Mouse (Mus musculus) liver, embryonic 13.5 days (tissue): ENCODE measurements around the gene Tufm. TPM values are rescaled to one million over a fixed set of nuclear protein-coding genes. Genes with fewer than 3 reads are reported as not detected.

Source experiments
- ATAC-seq: fragments of 200-750 bp; cut with Nextera tagmentation; 2 replicates; pipeline ENCODE4 v1.8.0; 2017; ENCODE audit warnings: low read depth, mild to moderate bottlenecking, moderate number of reproducible peaks, moderate library complexity
- DNase-seq: peaks from one replicate; pipeline ENCODE4 v3.0.0; 2022
- H3K27ac ChIP-seq: fragments of 300-500 bp; sonication (generic); 2 replicates; pipeline ENCODE4 v1.5.1; 2015; ENCODE audit warnings: moderate library complexity, mild to moderate bottlenecking, inconsistent platforms
- H3K27me3 ChIP-seq: fragments of 300-500 bp; sonication (generic); 2 replicates; pipeline ENCODE4 v1.6.1; 2015; ENCODE audit warnings: mild to moderate bottlenecking, inconsistent platforms
- H3K36me3 ChIP-seq: fragments of 300-500 bp; sonication (generic); 2 replicates; pipeline ENCODE4 v1.6.1; 2015; ENCODE audit warnings: mild to moderate bottlenecking, inconsistent platforms
- H3K4me1 ChIP-seq: fragments of 300-500 bp; sonication (generic); replicated peaks from 2 replicates; pipeline ENCODE4 v1.6.1; 2015; ENCODE audit warnings: inconsistent platforms
- H3K4me2 ChIP-seq: fragments of 300-500 bp; sonication (generic); 2 replicates; pipeline ENCODE4 v1.6.1; 2015; ENCODE audit warnings: inconsistent platforms, mild to moderate bottlenecking, moderate library complexity
- H3K4me3 ChIP-seq: fragments of 300-500 bp; sonication (generic); replicated peaks from 2 replicates; pipeline ENCODE4 v1.5.1; 2015; ENCODE audit warnings: mild to moderate bottlenecking, inconsistent platforms
- H3K9ac ChIP-seq: fragments of 300-500 bp; sonication (generic); 2 replicates; pipeline ENCODE4 v1.6.1; 2015; ENCODE audit warnings: mild to moderate bottlenecking, inconsistent platforms
- H3K9me3 ChIP-seq: fragments of 300-500 bp; sonication (generic); replicated peaks from 2 replicates; pipeline ENCODE4 v1.6.1; 2016; ENCODE audit warnings: inconsistent platforms
- WGBS: fragments of 180-500 bp; shearing (Covaris S2); methylation state at CpG from one replicate; pipeline ENCODE4 v1.1.7; 2015; ENCODE audit not compliant: insufficient replicate concordance; 5-methylcytosine and 5-hydroxymethylcytosine counted together
- polyA plus RNA-seq: library from polyadenylated mRNA; unstranded; fragments of >200 nt; fragmentation: Nextera tagmentation; extraction: Ambion mirVana; gene quantifications from 2 replicates; pipeline ENCODE4 v1.2.1, GENCODE M21; 2015

Gene Tufm
- polyA plus RNA-seq, 1 experiment from 2014 or later, result 111 TPM

- peaks cover 31% of the 10 kb centered on the region for H3K4me1 ChIP-seq
- H3K27ac ChIP-seq, result peak overlapping the region; percentile 100
- peak overlapping the region; percentile 100 for H3K9ac ChIP-seq
- peaks cover 41% of the 10 kb centered on the region for H3K36me3 ChIP-seq
- H3K4me3 ChIP-seq, result peak overlapping the region; percentile 99
- DNase-seq, result peak; percentile 92
- no peaks in the 10 kb centered on the region for H3K9me3 ChIP-seq
- WGBS, result under 1% methylated on average over 54 of the region's 57 CpGs
- H3K27me3 ChIP-seq, result no peaks in the 10 kb centered on the region
- H3K4me2 ChIP-seq, result peak overlapping the region; percentile 82
- ATAC-seq, result peak; percentile 81
Measured at GRCm38 (mm10) chr7:126502023-126502741, 15.0 kb downstream of the Tufm start.

DNA sequence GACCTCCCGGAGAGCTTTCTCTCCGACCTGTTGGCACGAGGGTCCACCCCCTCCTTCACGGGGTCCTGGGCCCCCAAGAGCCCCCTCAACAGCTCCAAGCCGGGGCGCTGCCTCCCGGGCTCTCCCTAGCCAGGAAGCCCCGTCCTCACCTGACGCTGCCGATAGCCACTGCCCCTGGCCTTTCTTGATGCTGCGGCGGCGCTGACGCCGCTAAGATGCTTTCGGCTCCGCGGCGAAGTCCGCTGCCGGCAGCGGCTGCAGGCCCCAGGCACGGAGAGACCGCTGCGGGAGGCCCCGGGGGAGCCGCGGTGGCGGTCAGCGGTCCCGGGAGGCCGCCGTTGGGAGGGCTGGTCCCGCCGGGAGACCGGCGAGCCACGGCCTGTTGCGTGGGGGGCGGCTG, 15.6 kb downstream of the Tufm start:
- Histone ChIP-seq H3K4me3 (peak overlapping the region; percentile 99), H3K36me3 (peaks cover 36% of the 10 kb centered on the region), H3K27me3 (no peaks in the 10 kb centered on the region), H3K9me3 (no peaks in the 10 kb centered on the region), H3K9ac (peak overlapping the region; percentile 100), H3K4me2 (peak overlapping the region; percentile 82), H3K4me1 (peaks cover 31% of the 10 kb centered on the region), H3K27ac (peak overlapping the region; percentile 100)
- under 1% methylated on average over 40 of the region's 40 CpGs for WGBS
- ATAC-seq (no peak), DNase-seq (no peak)

GRCm38 (mm10) chr7:126503273-126503878, 16.2 kb downstream of the Tufm start, which contains the start of gene Atxn2l:
Atxn2l (minus strand) TSS chr7:126503437.
- Histone ChIP-seq H3K27me3 (no peaks in the 10 kb centered on the region), H3K9me3 (no peaks in the 10 kb centered on the region), H3K36me3 (peaks cover 29% of the 10 kb centered on the region), H3K4me1 (peaks cover 26% of the 10 kb centered on the region), H3K4me3 (peak within 1 kb of the TSS; percentile 99), H3K27ac (peak within 1 kb of the TSS; percentile 100), H3K4me2 (peak within 1 kb of the TSS; percentile 82), H3K9ac (peak within 1 kb of the TSS; percentile 100)
- DNase-seq (peak; percentile 96), ATAC-seq (peak; percentile 80)
- WGBS, result under 1% methylated on average over 67 of the region's 72 CpGs

GRCm38 (mm10) chr7:126504913-126505312, 17.8 kb downstream of the Tufm start:
- no peak for ATAC-seq
- Histone ChIP-seq H3K27me3 (no peaks in the 10 kb centered on the region), H3K4me3 (no peak overlapping the region), H3K27ac (no peak overlapping the region), H3K4me2 (no peak overlapping the region), H3K4me1 (peaks cover 22% of the 10 kb centered on the region), H3K9ac (no peak overlapping the region), H3K9me3 (no peaks in the 10 kb centered on the region), H3K36me3 (peaks cover 14% of the 10 kb centered on the region)
- 65% methylated on average over 2 of the region's 2 CpGs for WGBS
- DNase-seq, result no peak

- DNase-seq, result no peak
- H3K9me3 ChIP-seq, result no peaks in the 10 kb centered on the region
- H3K4me2 ChIP-seq, result no peak overlapping the region
- H3K36me3 ChIP-seq, result no peaks in the 10 kb centered on the region
- H3K9ac ChIP-seq, result no peak overlapping the region
- WGBS, result 72% methylated on average over 8 of the region's 8 CpGs
- H3K27ac ChIP-seq, result no peak overlapping the region
- no peak overlapping the region for H3K4me3 ChIP-seq
- 0 out of 2 replicates have a peak, but pooled peaks cover 7% of the 10 kb centered on the region for H3K27me3 ChIP-seq
- peaks cover 7% of the 10 kb centered on the region for H3K4me1 ChIP-seq
- no peak for ATAC-seq
Measured at GRCm38 (mm10) chr7:126507126-126507778, 20.1 kb downstream of the Tufm start.

GRCm38 (mm10) chr7:126511287-126511686, 24.1 kb downstream of the Tufm start:
- no peak for ATAC-seq
- H3K36me3 ChIP-seq, result no peaks in the 10 kb centered on the region
- H3K4me2 ChIP-seq, result no peak overlapping the region
- H3K4me3 ChIP-seq, result no peak overlapping the region
- H3K27ac ChIP-seq, result no peak overlapping the region
- H3K9ac ChIP-seq, result no peak overlapping the region
- H3K9me3 ChIP-seq, result no peaks in the 10 kb centered on the region
- H3K4me1 ChIP-seq, result no peaks in the 10 kb centered on the region
- DNase-seq, result no peak
- 0 out of 2 replicates have a peak, but pooled peaks cover 7% of the 10 kb centered on the region for H3K27me3 ChIP-seq
- 69% methylated on average over 3 of the region's 3 CpGs for WGBS

DNA sequence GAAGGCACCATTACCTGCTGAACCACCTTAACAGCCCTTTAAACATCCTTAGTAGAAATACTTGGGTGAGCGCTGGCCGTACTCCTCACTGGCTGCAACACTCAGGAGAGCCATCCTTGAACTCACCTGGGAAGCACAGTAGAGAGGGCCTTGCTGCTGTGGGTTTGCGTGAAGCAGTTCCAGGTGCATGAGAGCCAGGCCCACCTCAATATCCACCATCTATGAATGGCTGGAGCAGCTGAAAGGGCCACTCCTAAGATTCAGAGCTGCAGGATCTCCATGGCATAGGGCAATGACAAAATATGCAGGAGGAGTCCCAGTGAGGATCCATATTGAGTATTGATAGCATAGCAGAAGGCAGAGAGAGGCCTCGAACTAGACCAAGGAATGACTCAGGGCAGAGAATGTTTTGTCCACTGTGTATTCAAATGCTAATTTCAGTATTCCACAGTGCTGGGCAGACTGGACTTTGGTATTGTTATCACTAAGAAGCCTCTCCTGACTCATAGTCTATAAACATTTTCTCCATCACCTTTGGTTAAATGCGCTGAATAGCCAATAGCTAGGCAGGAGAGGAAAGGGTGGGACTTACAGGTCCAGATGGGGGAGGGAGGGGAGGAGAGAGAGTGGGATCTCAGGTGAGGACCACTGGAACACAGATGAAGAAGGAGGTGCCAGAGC, 31.2 kb downstream of the Tufm start:
- no peak overlapping the region for H3K9ac ChIP-seq
- no peaks in the 10 kb centered on the region for H3K4me1 ChIP-seq
- no peak overlapping the region for H3K27ac ChIP-seq
- H3K27me3 ChIP-seq, result 0 out of 2 replicates have a peak, but pooled peaks cover 7% of the 10 kb centered on the region
- no peaks in the 10 kb centered on the region for H3K36me3 ChIP-seq
- H3K4me2 ChIP-seq, result no peak overlapping the region
- no peaks in the 10 kb centered on the region for H3K9me3 ChIP-seq
- 78% methylated on average over 5 of the region's 5 CpGs for WGBS
- ATAC-seq (no peak), DNase-seq (no peak)
- H3K4me3 ChIP-seq, result no peak overlapping the region

DNA sequence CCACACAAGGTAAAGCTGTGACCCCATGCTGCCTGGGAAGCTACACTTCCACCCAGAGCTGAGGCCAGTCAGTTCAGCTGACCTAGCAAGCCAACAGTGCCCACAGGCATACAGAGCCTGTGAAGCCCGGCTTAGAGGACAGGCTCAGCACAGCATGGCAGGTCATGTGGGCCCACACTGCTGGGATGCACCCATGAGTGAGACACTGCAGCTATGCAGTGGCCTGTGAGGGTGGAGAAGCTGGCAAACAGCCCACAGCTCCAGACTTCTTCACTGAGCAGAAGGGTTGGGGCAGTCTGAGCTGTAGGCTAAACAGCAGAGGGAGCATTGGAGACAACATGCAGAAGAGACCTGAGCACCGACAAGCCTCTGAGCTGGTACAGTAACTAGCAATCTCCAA, 32.4 kb downstream of the Tufm start:
- H3K36me3 ChIP-seq, result no peaks in the 10 kb centered on the region
- no peak overlapping the region for H3K4me2 ChIP-seq
- H3K9me3 ChIP-seq, result no peaks in the 10 kb centered on the region
- WGBS, result 69% methylated on average over 2 of the region's 2 CpGs
- H3K4me3 ChIP-seq, result no peak overlapping the region
- H3K4me1 ChIP-seq, result no peaks in the 10 kb centered on the region
- H3K9ac ChIP-seq, result no peak overlapping the region
- 0 out of 2 replicates have a peak, but pooled peaks have one; percentile 12 for ATAC-seq
- no peak for DNase-seq
- no peak overlapping the region for H3K27ac ChIP-seq
- 0 out of 2 replicates have a peak, but pooled peaks cover 7% of the 10 kb centered on the region for H3K27me3 ChIP-seq

DNA sequence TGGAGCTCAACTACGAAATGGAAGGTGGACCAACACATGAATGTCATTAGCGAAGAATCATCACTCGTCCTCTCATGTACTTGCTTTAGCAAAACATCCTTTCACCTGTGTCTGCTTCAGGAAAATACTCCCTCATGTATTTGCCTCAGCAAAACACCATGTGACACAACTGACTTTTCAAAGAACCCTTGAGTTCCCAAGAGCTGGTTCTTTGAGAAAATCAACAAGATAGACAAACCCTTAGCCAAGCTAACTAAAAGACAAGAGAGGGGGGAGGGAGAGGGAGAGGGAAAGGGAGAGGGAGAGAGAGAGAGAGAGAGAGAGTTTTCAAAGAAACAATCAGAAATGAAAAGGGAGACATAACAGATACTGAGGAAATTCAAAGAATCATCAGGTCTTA, 36.2 kb downstream of the Tufm start:
- H3K9ac ChIP-seq, result no peak overlapping the region
- no peak for DNase-seq
- H3K4me2 ChIP-seq, result no peak overlapping the region
- ATAC-seq, result no peak
- H3K4me1 ChIP-seq, result no peaks in the 10 kb centered on the region
- no peaks in the 10 kb centered on the region for H3K36me3 ChIP-seq
- H3K27ac ChIP-seq, result no peak overlapping the region
- H3K9me3 ChIP-seq, result no peaks in the 10 kb centered on the region
- no peak overlapping the region for H3K4me3 ChIP-seq
- 0 out of 2 replicates have a peak, but pooled peaks cover 7% of the 10 kb centered on the region for H3K27me3 ChIP-seq
- WGBS, result 61% methylated on average over 3 of the region's 3 CpGs

- no peak overlapping the region for H3K27ac ChIP-seq
- H3K4me2 ChIP-seq, result no peak overlapping the region
- no peaks in the 10 kb centered on the region for H3K9me3 ChIP-seq
- 0 out of 2 replicates have a peak, but pooled peaks cover 2% of the 10 kb centered on the region for H3K27me3 ChIP-seq
- WGBS, result 17% methylated on average over 1 of the region's 1 CpGs
- no peak overlapping the region for H3K4me3 ChIP-seq
- no peaks in the 10 kb centered on the region for H3K36me3 ChIP-seq
- DNase-seq, result no peak
- H3K9ac ChIP-seq, result no peak overlapping the region
- no peak for ATAC-seq
- H3K4me1 ChIP-seq, result no peaks in the 10 kb centered on the region
Measured at GRCm38 (mm10) chr7:126528166-126528577, 41.0 kb downstream of the Tufm start.

DNA sequence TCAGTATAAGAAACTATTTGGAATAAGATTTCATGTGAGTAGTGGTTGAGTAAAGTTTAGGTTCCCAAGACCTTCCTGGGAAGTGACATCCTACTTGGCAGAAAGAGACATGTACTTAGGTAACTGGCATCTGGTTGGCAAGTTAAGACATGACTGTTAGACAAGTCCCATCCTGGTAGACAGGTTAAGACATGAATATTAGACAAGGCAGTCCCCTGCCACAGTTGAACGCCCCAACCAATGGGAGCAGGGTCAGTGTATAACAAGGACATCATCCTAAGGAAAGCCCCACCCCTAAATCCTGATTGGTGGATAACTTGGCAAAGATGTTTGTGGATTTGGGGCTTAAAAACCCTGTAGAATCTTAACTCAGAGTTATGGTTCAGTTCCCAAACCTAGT, 46.3 kb downstream of the Tufm start:
- Histone ChIP-seq H3K4me2 (no peak overlapping the region), H3K9ac (no peak overlapping the region), H3K4me3 (no peak overlapping the region), H3K36me3 (no peaks in the 10 kb centered on the region), H3K9me3 (no peaks in the 10 kb centered on the region), H3K27me3 (peaks cover 22% of the 10 kb centered on the region), H3K4me1 (peaks cover 10% of the 10 kb centered on the region), H3K27ac (no peak overlapping the region)
- 57% methylated on average over 1 of the region's 1 CpGs for WGBS
- no peak for ATAC-seq
- DNase-seq, result no peak
